Mouse (Mus musculus): ENCODE measurements around the gene Sfmbt1. TPM values are rescaled to one million over a fixed set of nuclear protein-coding genes. Genes with fewer than 3 reads are reported as not detected.
A peak's percentile ranks its signal among the peaks of the same experiment; 100 is the strongest.

Gene Sfmbt1
- polyA plus RNA-seq, 1 experiment = 1.8 TPM

DNA sequence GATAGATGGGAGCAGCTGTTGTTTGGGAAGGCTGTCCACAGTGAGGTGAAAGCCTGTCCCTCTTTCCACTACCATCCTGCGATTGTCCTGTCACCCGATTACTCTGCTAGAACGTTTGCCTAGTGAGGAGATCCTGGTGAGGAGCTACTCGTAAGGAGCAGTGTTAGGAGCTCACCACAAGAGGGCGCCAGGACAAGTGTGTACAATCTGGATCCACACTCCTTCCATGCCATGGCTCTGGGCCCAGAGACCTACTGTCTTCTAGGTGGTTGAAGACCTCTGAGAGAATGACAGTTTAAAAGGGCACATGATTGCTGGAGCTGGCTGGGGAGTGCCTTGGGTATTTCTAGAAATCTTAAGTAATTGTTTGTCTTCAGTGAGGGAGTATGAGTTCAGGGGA is 152.4 kb downstream of the Sfmbt1 start:
- WGBS = 26% methylated on average over 5 of the region's 5 CpGs
- peak; percentile 42 for DNase-seq (ENCODE audit: low read depth, low spot score)

DNA sequence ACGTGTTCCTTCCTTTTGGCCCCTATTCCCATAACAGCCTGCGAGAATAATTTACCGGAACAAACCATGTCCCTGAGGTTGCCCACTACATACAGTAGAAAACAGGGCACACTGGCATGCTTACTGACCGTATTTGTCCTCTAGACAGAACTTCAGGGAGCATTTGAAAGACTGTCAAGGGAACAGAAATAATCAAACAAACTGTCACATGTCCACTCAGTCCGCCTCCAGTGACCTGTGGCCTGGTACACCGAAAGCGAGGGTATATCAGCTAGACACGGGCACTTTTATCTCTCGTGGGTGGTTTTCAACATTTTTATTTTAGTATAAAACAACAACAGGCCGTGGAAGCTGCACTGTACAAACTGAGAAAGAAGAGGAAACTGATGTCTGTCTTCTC is 154.2 kb downstream of the Sfmbt1 start:
- WGBS = 91% methylated on average over 10 of the region's 10 CpGs
- DNase-seq (ENCODE audit: low read depth, low spot score) = no peak

DNA sequence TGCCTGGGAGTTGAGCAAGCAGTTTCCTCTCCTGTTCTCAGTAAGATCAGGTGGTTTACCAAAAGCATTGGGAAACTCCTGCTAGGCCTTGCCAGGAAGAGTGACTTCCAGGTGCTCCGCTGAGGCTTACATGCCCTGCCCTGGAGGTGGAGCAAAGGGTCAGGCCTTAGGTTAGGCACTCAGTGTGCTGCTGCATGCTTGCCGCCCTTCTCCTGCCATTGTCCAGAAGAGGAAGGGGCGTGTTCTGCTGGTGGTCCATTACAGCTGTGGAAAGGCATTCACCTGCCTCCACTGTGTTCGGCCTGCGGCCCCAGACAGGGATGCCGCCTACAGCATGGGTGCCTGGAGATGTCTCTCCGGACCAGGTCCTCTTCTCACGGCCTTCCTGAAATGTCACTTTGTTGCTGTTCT is 154.7 kb downstream of the Sfmbt1 start:
- 93% methylated on average over 8 of the region's 8 CpGs for WGBS
- no peak for DNase-seq (ENCODE audit: low read depth, low spot score)

DNA sequence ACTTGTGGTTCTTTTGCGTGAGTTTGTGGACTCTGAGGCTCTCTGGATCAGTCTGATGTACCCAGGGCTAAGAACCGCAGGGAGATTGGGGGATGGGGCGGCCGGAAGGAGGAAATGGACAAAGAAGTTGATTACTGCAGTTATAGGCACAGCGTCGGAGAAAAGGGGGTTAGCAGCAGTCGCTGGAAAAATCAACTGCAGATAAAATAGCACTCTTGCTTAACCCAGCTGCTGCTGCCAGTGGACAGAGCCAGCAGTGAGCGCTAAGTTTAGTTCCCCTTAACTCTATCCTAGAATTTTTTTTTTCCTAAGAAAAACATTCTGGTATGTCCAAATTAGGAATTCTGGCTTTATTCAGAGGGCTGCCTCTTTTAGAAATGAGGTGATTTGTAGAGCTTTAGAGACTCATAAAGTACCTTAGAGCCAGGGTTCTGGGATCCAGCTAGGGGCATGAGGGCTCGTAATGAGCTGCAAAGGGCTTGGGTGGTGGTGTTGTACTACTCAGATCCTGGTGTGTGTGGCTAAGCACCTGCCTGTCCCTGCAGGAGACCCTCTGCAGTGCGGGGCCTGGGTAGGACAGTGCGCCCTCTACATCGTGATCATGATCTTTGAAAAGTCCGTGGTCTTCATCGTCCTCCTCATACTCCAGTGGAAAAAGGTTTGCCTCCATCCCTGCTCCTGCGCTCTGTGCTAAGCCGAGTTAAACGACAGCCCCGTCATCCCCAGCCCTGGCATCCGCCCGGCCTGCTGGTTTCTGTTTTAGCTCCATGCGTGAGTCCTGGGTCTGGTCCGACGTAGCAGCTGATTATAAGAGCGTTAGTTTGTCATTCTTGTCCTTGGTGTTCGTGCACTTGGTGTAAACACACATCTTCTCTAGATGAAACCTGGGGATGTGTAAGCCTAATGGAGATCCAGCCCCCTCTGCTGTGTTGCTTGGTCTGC is 155.8 kb downstream of the Sfmbt1 start:
- 76% methylated on average over 25 of the region's 25 CpGs for WGBS
- DNase-seq (ENCODE audit: low read depth, low spot score) = no peak

Other genes starting within 250 kb of the Sfmbt1 start
- gene Dcp1a, start 235.3 kb upstream of the Sfmbt1 start, polyA plus RNA-seq (2012; rRNA removed) = 22.5 and 30.6 TPM in 2 replicates
- gene Cacna1d, start 223.4 kb upstream of the Sfmbt1 start, polyA plus RNA-seq (2012; rRNA removed) = 1.8 and 3.0 TPM in 2 replicates
- gene Tkt, start 166.5 kb upstream of the Sfmbt1 start, polyA plus RNA-seq (2012; rRNA removed) = 430 and 557 TPM in 2 replicates
- gene Prkcd, start 88.6 kb upstream of the Sfmbt1 start, polyA plus RNA-seq (2012; rRNA removed) = 130 and 229 TPM in 2 replicates
- 9.1 and 10.7 TPM in 2 replicates for gene Rft1, start 60.5 kb upstream of the Sfmbt1 start, polyA plus RNA-seq (2012; rRNA removed)
- 8.1 and 9.1 TPM in 2 replicates for gene Tmem110, start 110.7 kb downstream of the Sfmbt1 start, polyA plus RNA-seq (2012; rRNA removed)
- gene Mustn1, start 164.4 kb downstream of the Sfmbt1 start, polyA plus RNA-seq (2012; rRNA removed) = 42.7 and 49.2 TPM in 2 replicates
- gene Itih4, start 171.6 kb downstream of the Sfmbt1 start, polyA plus RNA-seq (2012; rRNA removed) = 0.02 and 0.03 TPM in 2 replicates
- gene Itih3, start 208.9 kb downstream of the Sfmbt1 start, polyA plus RNA-seq (2012; rRNA removed) = 0.42 and 0.73 TPM in 2 replicates
- 0.04 TPM in 1 of 2 replicates, not detected in the other for gene Itih1, start 228.4 kb downstream of the Sfmbt1 start, polyA plus RNA-seq (2012; rRNA removed)
- 1.5 and 2.9 TPM in 2 replicates for gene Nek4, start 236.5 kb downstream of the Sfmbt1 start, polyA plus RNA-seq (2012; rRNA removed)